Mouse (Mus musculus): ENCODE results near the gene Rtel1. TPM values are rescaled to one million over a fixed set of nuclear protein-coding genes. Genes with fewer than 3 reads are reported as not detected.
"Not testable (repeated sequence)": the region's sequence is repeated elsewhere in the genome, so short reads cannot be mapped to it uniquely, and the experiment has no call there.

Gene Rtel1
- polyA plus RNA-seq, 1 experiment from 2014 or later, result 43.9 TPM

DNA sequence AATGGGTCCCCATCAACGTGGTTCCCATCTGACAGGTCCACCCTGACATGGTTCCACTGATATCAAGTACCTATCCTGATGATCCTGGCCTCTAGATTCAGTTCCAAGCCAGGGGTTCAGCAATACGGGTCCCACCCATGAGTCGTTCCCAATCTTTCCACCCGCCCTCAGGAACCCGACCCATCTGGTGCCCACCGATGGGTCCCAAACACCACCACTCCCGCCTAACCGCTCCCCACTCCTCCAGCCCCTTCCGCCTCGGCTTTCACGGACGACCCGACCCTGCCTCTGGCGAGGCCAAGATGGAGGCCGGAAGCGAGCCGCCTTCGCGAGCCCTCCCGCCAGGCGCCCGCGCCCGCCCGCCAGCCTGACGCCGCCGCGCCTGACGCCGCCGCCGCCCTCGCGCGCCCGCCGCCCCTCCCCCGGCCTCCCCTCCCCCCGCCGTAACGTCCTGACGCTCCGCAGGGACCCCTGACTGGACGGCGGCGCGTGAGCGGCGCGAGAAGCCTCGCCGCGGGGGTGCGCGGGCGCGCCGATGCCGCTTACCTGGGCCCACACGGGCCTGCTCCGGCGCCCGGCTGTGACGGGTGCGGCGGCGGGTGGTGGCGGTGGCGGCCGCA, 32.1 kb upstream of the Rtel1 start:
- Histone ChIP-seq H3K9ac (replicated peaks; ENCODE audit: low read depth, low read length) (peak overlapping the region; percentile 78), H3K36me3 (ENCODE audit: control insufficient read depth, insufficient read depth, low read length) (no peaks in the 10 kb centered on the region), H3K4me3 (ENCODE audit: low read depth, low read length) (peak overlapping the region; percentile 65), H3K27me3 (ENCODE audit: control insufficient read depth, insufficient read depth, low read length) (no peaks in the 10 kb centered on the region), H3K9me3 (ENCODE audit: control insufficient read depth, low read length) (no peaks in the 10 kb centered on the region), H3K27ac (ENCODE audit: low read depth, low read length) (peak overlapping the region; percentile 94), H3K4me1 (ENCODE audit: control insufficient read depth, insufficient read depth, low read length) (peaks cover 12% of the 10 kb centered on the region), H3K4me2 (ENCODE audit: low read depth, low read length) (peak overlapping the region; percentile 73)
- ATAC-seq (ENCODE audit: low read depth), result peak; percentile 88
- 0% methylated on average over 37 of the region's 71 CpGs for WGBS

- H3K9me3 ChIP-seq (ENCODE audit: control insufficient read depth, low read length); H3K27me3 ChIP-seq (ENCODE audit: control insufficient read depth, insufficient read depth, low read length); H3K36me3 ChIP-seq (ENCODE audit: control insufficient read depth, insufficient read depth, low read length): not testable (repeated sequence)
- peak within 1 kb of the TSS; percentile 73 for H3K4me2 ChIP-seq (ENCODE audit: low read depth, low read length)
- peak; percentile 95 for ATAC-seq (ENCODE audit: low read depth)
- H3K27ac ChIP-seq (ENCODE audit: low read depth, low read length), result peak within 1 kb of the TSS; percentile 94
- peak within 1 kb of the TSS; percentile 78 for H3K9ac ChIP-seq (replicated peaks; ENCODE audit: low read depth, low read length)
- H3K4me1 ChIP-seq (ENCODE audit: control insufficient read depth, insufficient read depth, low read length), result peaks cover 12% of the 10 kb centered on the region
- peak within 1 kb of the TSS; percentile 65 for H3K4me3 ChIP-seq (ENCODE audit: low read depth, low read length)
- WGBS, result 4% methylated on average over 35 of the region's 38 CpGs
Measured at GRCm38 (mm10) chr2:181287958-181288350, 31.6 kb upstream of the Rtel1 start, which contains the start of gene Gmeb2. Gmeb2 (minus strand) TSS chr2:181288035.

- Histone ChIP-seq H3K36me3 (ENCODE audit: control insufficient read depth, insufficient read depth, low read length) (no peaks in the 10 kb centered on the region), H3K27ac (ENCODE audit: low read depth, low read length) (no peak overlapping the region), H3K9ac (replicated peaks; ENCODE audit: low read depth, low read length) (peak overlapping the region; percentile 46; the same call in 1 of the 2 replicates), H3K9me3 (ENCODE audit: control insufficient read depth, low read length) (no peaks in the 10 kb centered on the region), H3K27me3 (ENCODE audit: control insufficient read depth, insufficient read depth, low read length) (no peaks in the 10 kb centered on the region), H3K4me2 (ENCODE audit: low read depth, low read length) (peak overlapping the region; percentile 52), H3K4me3 (ENCODE audit: low read depth, low read length) (peak overlapping the region; percentile 65), H3K4me1 (ENCODE audit: control insufficient read depth, insufficient read depth, low read length) (peaks cover 12% of the 10 kb centered on the region)
- no peak for ATAC-seq (ENCODE audit: low read depth)
- 82% methylated on average over 3 of the region's 3 CpGs for WGBS
Measured at GRCm38 (mm10) chr2:181288691-181289090, 30.8 kb upstream of the Rtel1 start.

- peaks cover 12% of the 10 kb centered on the region for H3K4me1 ChIP-seq (ENCODE audit: control insufficient read depth, insufficient read depth, low read length)
- H3K4me2 ChIP-seq (ENCODE audit: low read depth, low read length), result no peak overlapping the region
- no peak overlapping the region for H3K4me3 ChIP-seq (ENCODE audit: low read depth, low read length)
- no peak overlapping the region for H3K27ac ChIP-seq (ENCODE audit: low read depth, low read length)
- H3K36me3 ChIP-seq (ENCODE audit: control insufficient read depth, insufficient read depth, low read length), result no peaks in the 10 kb centered on the region
- H3K9ac ChIP-seq (replicated peaks; ENCODE audit: low read depth, low read length), result no peak overlapping the region
- 88% methylated on average over 1 of the region's 1 CpGs for WGBS
- no peaks in the 10 kb centered on the region for H3K27me3 ChIP-seq (ENCODE audit: control insufficient read depth, insufficient read depth, low read length)
- no peaks in the 10 kb centered on the region for H3K9me3 ChIP-seq (ENCODE audit: control insufficient read depth, low read length)
- no peak for ATAC-seq (ENCODE audit: low read depth)
Measured at GRCm38 (mm10) chr2:181290937-181291336, 28.6 kb upstream of the Rtel1 start.

DNA sequence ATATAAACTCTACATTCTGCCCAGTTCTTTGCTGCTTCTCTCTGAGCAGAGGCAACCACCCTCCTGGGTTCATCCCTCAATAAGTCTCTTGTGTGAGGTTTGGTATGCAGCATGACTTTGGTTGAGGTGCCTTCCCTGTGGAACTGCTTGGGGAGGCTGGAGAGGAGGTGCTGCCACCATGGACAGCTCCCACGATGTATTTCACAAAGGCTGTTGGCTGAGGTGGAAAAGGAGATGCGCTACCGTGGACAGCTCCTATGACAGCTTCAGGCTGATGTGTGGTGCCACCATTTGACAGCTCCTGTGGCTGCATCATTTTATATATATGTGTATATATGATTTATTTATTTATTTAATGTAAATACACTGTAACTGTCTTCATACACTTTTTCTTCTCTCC, 17.5 kb upstream of the Rtel1 start:
- no peak overlapping the region for H3K27ac ChIP-seq (ENCODE audit: low read depth, low read length)
- 24% methylated on average over 3 of the region's 3 CpGs for WGBS
- no peak overlapping the region for H3K4me2 ChIP-seq (ENCODE audit: low read depth, low read length)
- H3K9ac ChIP-seq (replicated peaks; ENCODE audit: low read depth, low read length), result no peak overlapping the region
- H3K4me3 ChIP-seq (ENCODE audit: low read depth, low read length), result no peak overlapping the region
- H3K27me3 ChIP-seq (ENCODE audit: control insufficient read depth, insufficient read depth, low read length), result no peaks in the 10 kb centered on the region
- H3K9me3 ChIP-seq (ENCODE audit: control insufficient read depth, low read length), result no peaks in the 10 kb centered on the region
- peaks cover 17% of the 10 kb centered on the region for H3K36me3 ChIP-seq (ENCODE audit: control insufficient read depth, insufficient read depth, low read length)
- no peaks in the 10 kb centered on the region for H3K4me1 ChIP-seq (ENCODE audit: control insufficient read depth, insufficient read depth, low read length)
- ATAC-seq (ENCODE audit: low read depth), result no peak

DNA sequence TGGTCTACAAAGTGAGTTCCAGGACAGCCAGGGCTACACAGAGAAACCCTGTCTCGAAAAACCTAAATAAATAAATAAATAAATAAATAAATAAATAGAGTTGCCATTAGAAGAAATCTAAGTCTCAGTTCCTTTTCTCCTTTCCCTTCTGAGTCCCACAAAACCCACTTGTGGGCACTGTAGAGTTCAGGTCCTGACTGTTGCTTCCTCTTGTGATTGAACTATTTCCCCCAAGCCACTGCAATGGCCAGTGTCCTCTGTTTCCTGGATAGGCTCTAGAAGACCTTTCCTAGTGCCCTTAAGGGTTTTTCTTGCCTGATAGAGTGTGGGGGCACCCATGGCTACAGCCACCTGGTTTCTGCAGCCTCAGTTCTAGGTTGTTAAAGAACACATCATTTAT, 14.6 kb upstream of the Rtel1 start:
- Histone ChIP-seq H3K9ac (replicated peaks; ENCODE audit: low read depth, low read length) (no peak overlapping the region), H3K4me1 (ENCODE audit: control insufficient read depth, insufficient read depth, low read length) (0 out of 2 replicates have a peak, but pooled peaks cover 3% of the 10 kb centered on the region), H3K9me3 (ENCODE audit: control insufficient read depth, low read length) (no peaks in the 10 kb centered on the region), H3K4me2 (ENCODE audit: low read depth, low read length) (no peak overlapping the region), H3K4me3 (ENCODE audit: low read depth, low read length) (no peak overlapping the region), H3K27ac (ENCODE audit: low read depth, low read length) (no peak overlapping the region), H3K27me3 (ENCODE audit: control insufficient read depth, insufficient read depth, low read length) (no peaks in the 10 kb centered on the region), H3K36me3 (ENCODE audit: control insufficient read depth, insufficient read depth, low read length) (peaks cover 36% of the 10 kb centered on the region)
- no peak for ATAC-seq (ENCODE audit: low read depth)
- WGBS, result 68% methylated on average over 1 of the region's 1 CpGs

DNA sequence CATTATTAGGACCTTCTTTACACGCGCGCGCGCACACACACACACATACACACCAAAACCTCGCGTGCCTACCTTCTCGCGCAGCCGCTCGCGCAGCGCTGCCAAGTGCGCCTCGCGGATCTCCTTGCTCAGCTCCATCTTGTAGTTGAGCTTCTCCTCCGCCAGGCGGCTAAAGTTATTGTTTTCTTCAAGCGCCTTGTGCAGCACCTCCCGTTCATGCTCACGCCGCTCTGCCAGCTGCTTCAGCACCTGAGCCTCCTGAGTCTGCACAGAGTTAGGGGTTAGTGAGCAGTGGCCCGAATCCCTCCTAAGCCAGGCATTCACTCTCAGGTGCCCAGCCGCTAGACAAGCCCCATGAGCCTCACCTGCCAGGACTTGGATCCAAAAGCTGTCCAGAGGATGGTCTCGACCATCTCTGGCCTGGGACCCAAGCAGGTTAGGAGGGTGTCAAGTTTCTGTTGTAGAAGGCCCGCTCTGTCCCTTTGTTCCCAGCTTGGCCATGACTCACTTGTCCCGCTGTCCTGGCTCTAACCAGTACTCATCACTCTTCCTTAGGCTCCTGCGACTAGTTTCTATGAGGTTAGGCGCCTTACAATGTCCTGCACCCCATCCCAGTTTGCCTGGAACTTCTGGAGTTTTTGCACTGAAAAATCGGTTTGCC, 12.3 kb upstream of the Rtel1 start:
- WGBS, result 10% methylated on average over 30 of the region's 30 CpGs
- Histone ChIP-seq H3K4me3 (ENCODE audit: low read depth, low read length) (no peak overlapping the region), H3K36me3 (ENCODE audit: control insufficient read depth, insufficient read depth, low read length) (peaks cover 33% of the 10 kb centered on the region), H3K27ac (ENCODE audit: low read depth, low read length) (no peak overlapping the region), H3K4me1 (ENCODE audit: control insufficient read depth, insufficient read depth, low read length) (peaks cover 7% of the 10 kb centered on the region), H3K9me3 (ENCODE audit: control insufficient read depth, low read length) (no peaks in the 10 kb centered on the region), H3K27me3 (ENCODE audit: control insufficient read depth, insufficient read depth, low read length) (no peaks in the 10 kb centered on the region), H3K4me2 (ENCODE audit: low read depth, low read length) (no peak overlapping the region), H3K9ac (replicated peaks; ENCODE audit: low read depth, low read length) (no peak overlapping the region)
- peak; percentile 66; the same call in 1 of the 2 replicates for ATAC-seq (ENCODE audit: low read depth)

DNA sequence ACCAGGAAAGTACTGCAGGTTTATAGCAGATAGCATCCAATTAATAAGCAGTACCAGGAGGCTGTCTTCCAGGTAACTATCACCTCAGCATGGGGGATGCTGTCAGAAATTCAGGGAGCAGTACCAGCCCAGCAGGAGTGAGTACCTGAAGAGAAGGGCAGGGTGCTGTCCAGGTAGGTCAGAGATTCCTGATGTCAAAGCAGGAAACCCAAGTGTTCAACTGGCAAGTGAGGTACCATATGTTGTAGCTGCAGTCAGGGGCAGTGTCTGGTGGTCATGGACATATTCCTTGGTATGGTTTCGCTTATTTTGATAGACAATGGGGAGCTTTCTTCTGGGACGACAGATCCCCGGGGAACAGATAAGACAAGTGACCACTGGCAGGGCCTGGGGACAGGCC, 7.1 kb upstream of the Rtel1 start:
- peak overlapping the region; percentile 79 for H3K4me3 ChIP-seq (ENCODE audit: low read depth, low read length)
- no peak overlapping the region for H3K27ac ChIP-seq (ENCODE audit: low read depth, low read length)
- H3K4me1 ChIP-seq (ENCODE audit: control insufficient read depth, insufficient read depth, low read length), result peaks cover 8% of the 10 kb centered on the region
- H3K9me3 ChIP-seq (ENCODE audit: control insufficient read depth, low read length), result no peaks in the 10 kb centered on the region
- ATAC-seq (ENCODE audit: low read depth), result no peak
- peaks cover 3% of the 10 kb centered on the region; the same call in 1 of the 2 replicates for H3K27me3 ChIP-seq (ENCODE audit: control insufficient read depth, insufficient read depth, low read length)
- WGBS, result 62% methylated on average over 3 of the region's 3 CpGs
- peak overlapping the region; percentile 60 for H3K4me2 ChIP-seq (ENCODE audit: low read depth, low read length)
- H3K9ac ChIP-seq (replicated peaks; ENCODE audit: low read depth, low read length), result peak overlapping the region; percentile 98; the same call in 1 of the 2 replicates
- peaks cover 16% of the 10 kb centered on the region; the same call in 1 of the 2 replicates for H3K36me3 ChIP-seq (ENCODE audit: control insufficient read depth, insufficient read depth, low read length)

DNA sequence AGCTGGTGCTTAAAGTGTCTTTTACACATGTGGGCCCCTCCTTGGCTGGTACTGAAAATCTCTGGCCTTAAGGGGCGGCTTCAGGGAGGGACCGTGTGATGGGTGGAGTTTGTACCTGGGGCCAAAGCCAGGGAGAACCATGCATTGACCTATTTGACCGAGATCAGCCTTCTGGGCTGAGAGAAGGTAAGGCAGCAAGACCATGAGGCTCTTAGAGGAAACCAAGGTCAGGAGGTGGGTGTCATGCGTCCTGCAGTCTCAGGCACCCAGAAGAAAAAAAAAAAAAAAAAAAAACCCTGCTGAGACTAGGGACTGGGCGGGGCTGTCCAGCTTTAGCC, 6.6 kb upstream of the Rtel1 start:
- Histone ChIP-seq H3K4me3 (ENCODE audit: low read depth, low read length) (peak overlapping the region; percentile 79), H3K36me3 (ENCODE audit: control insufficient read depth, insufficient read depth, low read length) (peaks cover 11% of the 10 kb centered on the region; the same call in 1 of the 2 replicates), H3K27ac (ENCODE audit: low read depth, low read length) (no peak overlapping the region), H3K4me2 (ENCODE audit: low read depth, low read length) (peak overlapping the region; percentile 60), H3K9ac (replicated peaks; ENCODE audit: low read depth, low read length) (peak overlapping the region; percentile 98), H3K9me3 (ENCODE audit: control insufficient read depth, low read length) (no peaks in the 10 kb centered on the region), H3K27me3 (ENCODE audit: control insufficient read depth, insufficient read depth, low read length) (peaks cover 3% of the 10 kb centered on the region; the same call in 1 of the 2 replicates), H3K4me1 (ENCODE audit: control insufficient read depth, insufficient read depth, low read length) (peaks cover 8% of the 10 kb centered on the region)
- ATAC-seq (ENCODE audit: low read depth), result no peak
- WGBS, result 12% methylated on average over 5 of the region's 5 CpGs
